Mouse (Mus musculus) kidney, adult 2 months (tissue): ENCODE measurements around the gene Gdpd2.

Experiments
- CTCF ChIP-seq: fragments of 200-500 bp; conservative IDR thresholded peaks from 2 replicates; pipeline ENCODE4 v1.5.1; 2011; ENCODE audit warnings: low read depth, mild to moderate bottlenecking, control low read depth, low read length, moderate library complexity, mixed read lengths; ENCODE audit not compliant: insufficient read depth, insufficient read length
- POLR2A ChIP-seq: fragments of 200-500 bp; IDR thresholded peaks from one replicate; pipeline ENCODE4 v1.6.1; 2011; ENCODE audit warnings: low read depth, low read length, control low read depth

- TF ChIP-seq POLR2A (no peak), CTCF (no peak)
Observed at GRCm38 (mm10) chrX:100776985-100777654, 47.4 kb downstream of the Gdpd2 start.
